Mouse (Mus musculus) hindbrain, embryonic 14.5 days (tissue): Measurements from ENCODE around the gene Oxld1. TPM values are rescaled to one million over a fixed set of nuclear protein-coding genes. Genes with fewer than 3 reads are reported as not detected.

ENCODE experiments used
- ATAC-seq: fragments of 200-750 bp; cut with Nextera tagmentation; 2 replicates; pipeline ENCODE4 v1.8.0; 2017; ENCODE audit warnings: moderate number of reproducible peaks, mild to moderate bottlenecking, moderate TSS enrichment, moderate library complexity; ENCODE audit not compliant: low FRiP score
- DNase-seq: peaks from one replicate; pipeline ENCODE4 v3.0.0-alpha.2; 2015; ENCODE audit warnings: low spot score
- H3K27ac ChIP-seq: fragments of 300-500 bp; sonication (generic); 2 replicates; pipeline ENCODE4 v1.5.1; 2014; ENCODE audit warnings: mild to moderate bottlenecking, moderate library complexity
- H3K27me3 ChIP-seq: fragments of 300-500 bp; sonication (generic); 2 replicates; pipeline ENCODE4 v1.6.1; 2014; ENCODE audit warnings: mild to moderate bottlenecking, low read length, mixed read lengths; ENCODE audit not compliant: control insufficient read depth, insufficient read depth
- H3K36me3 ChIP-seq: fragments of 300-500 bp; sonication (generic); replicated peaks from 2 replicates; pipeline ENCODE4 v1.6.1; 2014; ENCODE audit not compliant: control insufficient read depth, insufficient read depth
- H3K4me1 ChIP-seq: fragments of 300-500 bp; sonication (generic); replicated peaks from 2 replicates; pipeline ENCODE4 v1.6.1; 2014; ENCODE audit warnings: antibody characterized with exemption, low read length, mixed read lengths; ENCODE audit not compliant: control insufficient read depth, insufficient read depth
- H3K4me2 ChIP-seq: fragments of 300-500 bp; sonication (generic); replicated peaks from 2 replicates; pipeline ENCODE4 v1.6.1; 2014; ENCODE audit warnings: mild to moderate bottlenecking, moderate library complexity
- H3K4me3 ChIP-seq: fragments of 300-500 bp; sonication (generic); replicated peaks from 2 replicates; pipeline ENCODE4 v1.5.1; 2014; ENCODE audit warnings: mild to moderate bottlenecking, low read length
- H3K9ac ChIP-seq: fragments of 300-500 bp; sonication (generic); 2 replicates; pipeline ENCODE4 v1.6.1; 2014
- H3K9me3 ChIP-seq: fragments of 300-500 bp; sonication (generic); 2 replicates; pipeline ENCODE4 v1.6.1; 2016; ENCODE audit warnings: low read length; ENCODE audit not compliant: control insufficient read depth
- WGBS: fragments of 180-500 bp; shearing (Covaris S2); extraction: QIAGEN DNeasy Blood & Tissue Kit; methylation state at CpG from one replicate; pipeline ENCODE4 v1.1.7; 2014; 5-methylcytosine and 5-hydroxymethylcytosine counted together
- polyA plus RNA-seq: library from polyadenylated mRNA; unstranded; fragments of >200 nt; fragmentation: Nextera tagmentation; extraction: Ambion mirVana; gene quantifications from 2 replicates; pipeline ENCODE4 v1.2.1, GENCODE M21; 2014

Oxld1 gene
- polyA plus RNA-seq, result 11.4 and 12.4 TPM in 2 replicates

- Histone ChIP-seq H3K36me3 (peaks cover 35% of the 10 kb centered on the region), H3K9me3 (no peaks in the 10 kb centered on the region), H3K27ac (peak within 1 kb of the TSS; percentile 83), H3K4me2 (peak within 1 kb of the TSS; percentile 70), H3K4me1 (peaks cover 7% of the 10 kb centered on the region), H3K27me3 (no peaks in the 10 kb centered on the region), H3K9ac (peak within 1 kb of the TSS; percentile 95), H3K4me3 (peak within 1 kb of the TSS; percentile 88)
- peak; percentile 82 for DNase-seq
- WGBS, result 5% methylated on average over 62 of the region's 62 CpGs
- peak; percentile 90 for ATAC-seq
Measured at GRCm38 (mm10) chr11:120457772-120458751, at the start of gene Oxld1, which contains the start of gene Ccdc137. Gene Oxld1, minus strand, starts transcription at chr11:120458068. Gene Ccdc137, plus strand, starts transcription at chr11:120458115.

GRCm38 (mm10) chr11:120506899-120507298 lies 49.0 kb upstream of the Oxld1 start:
- ATAC-seq, result no peak
- no peak for DNase-seq
- H3K36me3 ChIP-seq, result no peaks in the 10 kb centered on the region
- H3K9ac ChIP-seq, result no peak overlapping the region
- no peak overlapping the region for H3K27ac ChIP-seq
- 69% methylated on average over 4 of the region's 4 CpGs for WGBS
- no peak overlapping the region for H3K4me2 ChIP-seq
- H3K4me1 ChIP-seq, result no peaks in the 10 kb centered on the region
- H3K4me3 ChIP-seq, result no peak overlapping the region
- H3K27me3 ChIP-seq, result no peaks in the 10 kb centered on the region
- no peaks in the 10 kb centered on the region for H3K9me3 ChIP-seq

- Histone ChIP-seq H3K36me3 (no peaks in the 10 kb centered on the region), H3K27ac (no peak overlapping the region), H3K9me3 (no peaks in the 10 kb centered on the region), H3K9ac (no peak overlapping the region), H3K27me3 (no peaks in the 10 kb centered on the region), H3K4me2 (no peak overlapping the region), H3K4me3 (no peak overlapping the region), H3K4me1 (no peaks in the 10 kb centered on the region)
- no peak for DNase-seq
- no peak for ATAC-seq
- 86% methylated on average over 3 of the region's 3 CpGs for WGBS
Measured at GRCm38 (mm10) chr11:120505661-120506060, 47.8 kb upstream of the Oxld1 start.

- DNase-seq (no peak), ATAC-seq (no peak)
- no peak overlapping the region for H3K4me3 ChIP-seq
- H3K27ac ChIP-seq, result no peak overlapping the region
- H3K4me1 ChIP-seq, result no peaks in the 10 kb centered on the region
- WGBS, result 84% methylated on average over 4 of the region's 4 CpGs
- H3K27me3 ChIP-seq, result no peaks in the 10 kb centered on the region
- no peaks in the 10 kb centered on the region for H3K9me3 ChIP-seq
- H3K9ac ChIP-seq, result no peak overlapping the region
- H3K4me2 ChIP-seq, result no peak overlapping the region
- H3K36me3 ChIP-seq, result peaks cover 22% of the 10 kb centered on the region
Measured at GRCm38 (mm10) chr11:120501701-120502100, 43.8 kb upstream of the Oxld1 start.

- no peak overlapping the region for H3K4me2 ChIP-seq
- 73% methylated on average over 6 of the region's 6 CpGs for WGBS
- H3K4me3 ChIP-seq, result no peak overlapping the region
- no peak overlapping the region for H3K9ac ChIP-seq
- H3K9me3 ChIP-seq, result no peaks in the 10 kb centered on the region
- DNase-seq, result no peak
- ATAC-seq, result no peak
- no peaks in the 10 kb centered on the region for H3K27me3 ChIP-seq
- H3K27ac ChIP-seq, result no peak overlapping the region
- H3K36me3 ChIP-seq, result peaks cover 28% of the 10 kb centered on the region
- no peaks in the 10 kb centered on the region for H3K4me1 ChIP-seq
Measured at GRCm38 (mm10) chr11:120501018-120501417, 43.1 kb upstream of the Oxld1 start.

- WGBS, result 26% methylated on average over 3 of the region's 3 CpGs
- H3K4me2 ChIP-seq, result no peak overlapping the region
Measured at GRCm38 (mm10) chr11:120500357-120500756, 42.5 kb upstream of the Oxld1 start.

GRCm38 (mm10) chr11:120499894-120500293 lies 42.0 kb upstream of the Oxld1 start:
- ATAC-seq, result no peak
- Histone ChIP-seq H3K9me3 (no peaks in the 10 kb centered on the region), H3K4me1 (no peaks in the 10 kb centered on the region), H3K27me3 (no peaks in the 10 kb centered on the region), H3K36me3 (peaks cover 40% of the 10 kb centered on the region), H3K4me2 (no peak overlapping the region), H3K27ac (no peak overlapping the region), H3K4me3 (no peak overlapping the region), H3K9ac (no peak overlapping the region)
- 87% methylated on average over 6 of the region's 6 CpGs for WGBS
- no peak for DNase-seq

More at GRCm38 (mm10) chr11:120500357-120500756, 42.5 kb upstream of the Oxld1 start:
- DNase-seq, result no peak
- Histone ChIP-seq H3K27ac (no peak overlapping the region), H3K9ac (no peak overlapping the region), H3K9me3 (no peaks in the 10 kb centered on the region), H3K4me1 (no peaks in the 10 kb centered on the region), H3K27me3 (no peaks in the 10 kb centered on the region), H3K36me3 (peaks cover 35% of the 10 kb centered on the region), H3K4me3 (no peak overlapping the region)
- no peak for ATAC-seq

GRCm38 (mm10) chr11:120498891-120499290 lies 41.0 kb upstream of the Oxld1 start:
- Histone ChIP-seq H3K36me3 (peaks cover 50% of the 10 kb centered on the region), H3K27me3 (no peaks in the 10 kb centered on the region), H3K4me3 (no peak overlapping the region), H3K9me3 (no peaks in the 10 kb centered on the region), H3K4me2 (no peak overlapping the region), H3K9ac (no peak overlapping the region), H3K27ac (no peak overlapping the region), H3K4me1 (peaks cover 1% of the 10 kb centered on the region; the same call in 1 of the 2 replicates)
- WGBS, result 90% methylated on average over 5 of the region's 5 CpGs
- DNase-seq (no peak), ATAC-seq (no peak)

GRCm38 (mm10) chr11:120498226-120498625 lies 40.4 kb upstream of the Oxld1 start:
- DNase-seq, result no peak
- Histone ChIP-seq H3K9me3 (no peaks in the 10 kb centered on the region), H3K4me1 (peaks cover 8% of the 10 kb centered on the region), H3K27me3 (no peaks in the 10 kb centered on the region), H3K4me2 (no peak overlapping the region), H3K9ac (no peak overlapping the region), H3K27ac (no peak overlapping the region), H3K36me3 (peaks cover 51% of the 10 kb centered on the region), H3K4me3 (no peak overlapping the region)
- 94% methylated on average over 12 of the region's 12 CpGs for WGBS
- no peak for ATAC-seq
